Mouse (Mus musculus) CH12F3 (cell line): Measurements from ENCODE around the gene Phc2.

Experiments
- in situ Hi-C: fragments of 300-500 bp; cut with MboI; formaldehyde crosslinking; loops from 2 replicates; pipeline ENCODE4 v1.14.3; 2020; ENCODE audit warnings: low sequenced_read_pairs

Gene Phc2

GRCm38 (mm10) chr4:128715241-128716204 is 61.0 kb downstream of the Phc2 start:
- in situ Hi-C loops, result no loop called here

GRCm38 (mm10) chr4:128716279-128716678 is 61.8 kb downstream of the Phc2 start:
- in situ Hi-C loops, result no loop called here

GRCm38 (mm10) chr4:128716731-128717130 is 62.2 kb downstream of the Phc2 start:
- in situ Hi-C loops, result no loop called here

GRCm38 (mm10) chr4:128720110-128720509 is 65.6 kb downstream of the Phc2 start:
- in situ Hi-C loops, result no loop called here

- in situ Hi-C loops, result no loop called here
These were observed 66.7 kb downstream of the Phc2 start for GRCm38 (mm10) chr4:128721061-128721648.

GRCm38 (mm10) chr4:128721761-128722160 is 67.3 kb downstream of the Phc2 start:
- in situ Hi-C loops, result no loop called here

- in situ Hi-C loops, result no loop called here
These were observed 68.4 kb downstream of the Phc2 start for GRCm38 (mm10) chr4:128722932-128723331.

GRCm38 (mm10) chr4:128723431-128723830 is 68.9 kb downstream of the Phc2 start:
- in situ Hi-C loops, result no loop called here

GRCm38 (mm10) chr4:128724059-128724458 is 69.6 kb downstream of the Phc2 start:
- in situ Hi-C loops, result no loop called here

- in situ Hi-C loops, result no loop called here
These were observed 72.7 kb downstream of the Phc2 start for GRCm38 (mm10) chr4:128727019-128727720.

- in situ Hi-C loops, result no loop called here
These were observed 73.4 kb downstream of the Phc2 start for GRCm38 (mm10) chr4:128727721-128728430.

GRCm38 (mm10) chr4:128728431-128728851 is 73.9 kb downstream of the Phc2 start:
- in situ Hi-C loops, result no loop called here

- in situ Hi-C loops, result no loop called here
These were observed 74.7 kb downstream of the Phc2 start for GRCm38 (mm10) chr4:128729033-128729708.

GRCm38 (mm10) chr4:128729709-128730037 is 75.2 kb downstream of the Phc2 start:
- in situ Hi-C loops, result no loop called here

- in situ Hi-C loops, result no loop called here
These were observed 75.8 kb downstream of the Phc2 start for GRCm38 (mm10) chr4:128730271-128730670.

- in situ Hi-C loops, result no loop called here
These were observed 78.3 kb downstream of the Phc2 start for GRCm38 (mm10) chr4:128732794-128733193.

GRCm38 (mm10) chr4:128733496-128733895 is 79.0 kb downstream of the Phc2 start:
- in situ Hi-C loops, result no loop called here

- in situ Hi-C loops, result no loop called here
These were observed 79.7 kb downstream of the Phc2 start for GRCm38 (mm10) chr4:128734217-128734616.

GRCm38 (mm10) chr4:128734721-128735671 is 80.5 kb downstream of the Phc2 start:
- in situ Hi-C loops, result no loop called here
